Mouse (Mus musculus): ENCODE results near the gene Gm10490. TPM values are rescaled to one million over a fixed set of nuclear protein-coding genes. Genes with fewer than 3 reads are reported as not detected.

The Gm10490 gene
- polyA plus RNA-seq, 1 experiment from 2014 or later: not detected

- H3K27me3 ChIP-seq (ENCODE audit: insufficient read depth, low read length): no peaks in the 10 kb centered on the region
- WGBS: 90% methylated on average over 6 of the region's 6 CpGs
- no peaks in the 10 kb centered on the region for H3K9me3 ChIP-seq (replicated peaks; ENCODE audit: low read length)
- no peak overlapping the region for H3K27ac ChIP-seq
- H3K4me2 ChIP-seq (ENCODE audit: low read length): no peak overlapping the region
- no peak overlapping the region for H3K9ac ChIP-seq (ENCODE audit: low read depth, low read length)
- no peak overlapping the region for H3K4me3 ChIP-seq (replicated peaks; ENCODE audit: low read depth, low read length)
- 0 out of 2 replicates have a peak, but pooled peaks cover 4% of the 10 kb centered on the region for H3K36me3 ChIP-seq (ENCODE audit: insufficient read depth, low read length)
- no peak for TF ChIP-seq CTCF (IDR thresholded peaks at IDR 0.05; ENCODE audit: low read depth)
- DNase-seq (ENCODE audit: low spot score) (no peak), ATAC-seq (replicated peaks; ENCODE audit: low FRiP score, low read depth) (no peak)
- H3K4me1 ChIP-seq (replicated peaks; ENCODE audit: insufficient read depth, low read length): no peaks in the 10 kb centered on the region
These were observed 28.3 kb downstream of the Gm10490 start for GRCm38 (mm10) chrX:7937667-7938066.

DNA sequence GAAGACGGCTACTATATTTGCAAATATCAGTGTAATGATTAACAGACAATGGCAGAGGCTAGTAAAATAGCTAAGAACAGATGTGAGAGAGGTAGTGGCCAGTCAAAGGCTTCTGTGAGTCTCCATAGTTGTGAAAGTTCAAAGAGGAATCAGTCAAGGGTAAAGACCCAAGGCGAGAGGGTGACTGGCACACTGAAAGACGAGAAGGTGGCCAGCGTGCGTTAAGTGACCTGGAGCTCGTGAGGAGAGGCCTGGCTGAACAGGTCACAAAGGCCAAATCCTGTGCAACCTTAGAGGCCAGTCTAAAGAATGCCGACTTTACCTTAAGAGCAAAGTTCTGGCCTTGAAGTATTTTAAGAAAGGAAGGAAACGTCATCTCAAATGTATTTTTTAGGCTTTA is 36.3 kb downstream of the Gm10490 start:
- no peaks in the 10 kb centered on the region for H3K36me3 ChIP-seq (ENCODE audit: insufficient read depth, low read length)
- H3K4me2 ChIP-seq (ENCODE audit: low read length): no peak overlapping the region
- no peak overlapping the region for H3K27ac ChIP-seq
- H3K9me3 ChIP-seq (replicated peaks; ENCODE audit: low read length): no peaks in the 10 kb centered on the region
- WGBS: 58% methylated on average over 8 of the region's 8 CpGs
- DNase-seq (ENCODE audit: low spot score): no peak
- H3K4me1 ChIP-seq (replicated peaks; ENCODE audit: insufficient read depth, low read length): no peaks in the 10 kb centered on the region
- H3K27me3 ChIP-seq (ENCODE audit: insufficient read depth, low read length): no peaks in the 10 kb centered on the region
- no peak overlapping the region for H3K4me3 ChIP-seq (replicated peaks; ENCODE audit: low read depth, low read length)
- H3K9ac ChIP-seq (ENCODE audit: low read depth, low read length): no peak overlapping the region
- ATAC-seq (replicated peaks; ENCODE audit: low FRiP score, low read depth): no peak
- no peak for TF ChIP-seq CTCF (IDR thresholded peaks at IDR 0.05; ENCODE audit: low read depth)

GRCm38 (mm10) chrX:7947108-7947899 is 38.0 kb downstream of the Gm10490 start, which contains the start of gene Hdac6:
Gene Hdac6 (minus strand): TSS chrX:7947889.
- H3K4me3 ChIP-seq (replicated peaks; ENCODE audit: low read depth, low read length): peak within 1 kb of the TSS; percentile 38
- WGBS: 30% methylated on average over 36 of the region's 37 CpGs
- H3K9ac ChIP-seq (ENCODE audit: low read depth, low read length): peak within 1 kb of the TSS; percentile 53
- H3K27me3 ChIP-seq (ENCODE audit: insufficient read depth, low read length): no peaks in the 10 kb centered on the region
- no peaks in the 10 kb centered on the region for H3K4me1 ChIP-seq (replicated peaks; ENCODE audit: insufficient read depth, low read length)
- peak within 1 kb of the TSS; percentile 64 for H3K27ac ChIP-seq
- H3K36me3 ChIP-seq (ENCODE audit: insufficient read depth, low read length): no peaks in the 10 kb centered on the region
- no peak for DNase-seq (ENCODE audit: low spot score)
- peak; percentile 33 for ATAC-seq (replicated peaks; ENCODE audit: low FRiP score, low read depth)
- no peaks in the 10 kb centered on the region for H3K9me3 ChIP-seq (replicated peaks; ENCODE audit: low read length)
- peak within 1 kb of the TSS; percentile 53 for H3K4me2 ChIP-seq (ENCODE audit: low read length)
- TF ChIP-seq CTCF (IDR thresholded peaks at IDR 0.05; ENCODE audit: low read depth): no peak

DNA sequence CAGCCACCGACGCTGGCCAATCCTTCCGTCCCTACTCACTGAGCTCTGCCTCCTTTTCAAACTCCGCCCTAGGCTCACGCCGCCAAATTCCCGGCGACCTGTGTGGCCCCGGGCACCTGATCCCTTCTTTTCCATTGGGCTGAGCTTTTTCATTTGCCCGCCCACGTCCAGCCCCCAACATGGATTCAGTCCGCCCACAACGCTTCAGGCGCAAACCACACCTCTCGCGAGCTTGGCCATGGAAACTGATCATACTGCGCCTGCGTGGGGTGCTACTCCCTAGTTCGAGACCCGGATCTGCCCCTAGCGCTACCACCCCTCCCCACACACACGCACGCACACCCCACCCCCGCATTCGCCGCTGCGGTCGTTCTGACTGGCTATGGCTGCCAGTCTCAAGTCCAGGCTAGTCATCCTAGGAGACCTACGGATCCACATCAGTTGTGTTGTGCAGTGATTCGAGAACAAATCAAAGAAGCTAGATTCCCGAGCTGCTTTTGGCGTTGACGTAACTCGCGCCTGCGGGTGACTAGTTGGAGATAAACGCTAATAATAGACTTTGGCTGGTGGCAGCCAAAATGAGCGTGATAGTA is 38.7 kb downstream of the Gm10490 start:
- no peak overlapping the region for H3K27ac ChIP-seq
- DNase-seq (ENCODE audit: low spot score) (peak; percentile 96), ATAC-seq (replicated peaks; ENCODE audit: low FRiP score, low read depth) (peak; percentile 97; the same call in 1 of the 2 replicates)
- no peaks in the 10 kb centered on the region for H3K4me1 ChIP-seq (replicated peaks; ENCODE audit: insufficient read depth, low read length)
- 26% methylated on average over 38 of the region's 38 CpGs for WGBS
- no peaks in the 10 kb centered on the region for H3K9me3 ChIP-seq (replicated peaks; ENCODE audit: low read length)
- H3K4me2 ChIP-seq (ENCODE audit: low read length): peak overlapping the region; percentile 53
- H3K9ac ChIP-seq (ENCODE audit: low read depth, low read length): peak overlapping the region; percentile 53; the same call in 1 of the 2 replicates
- peak overlapping the region; percentile 38 for H3K4me3 ChIP-seq (replicated peaks; ENCODE audit: low read depth, low read length)
- no peaks in the 10 kb centered on the region for H3K36me3 ChIP-seq (ENCODE audit: insufficient read depth, low read length)
- TF ChIP-seq CTCF (IDR thresholded peaks at IDR 0.05; ENCODE audit: low read depth): no peak
- H3K27me3 ChIP-seq (ENCODE audit: insufficient read depth, low read length): no peaks in the 10 kb centered on the region

DNA sequence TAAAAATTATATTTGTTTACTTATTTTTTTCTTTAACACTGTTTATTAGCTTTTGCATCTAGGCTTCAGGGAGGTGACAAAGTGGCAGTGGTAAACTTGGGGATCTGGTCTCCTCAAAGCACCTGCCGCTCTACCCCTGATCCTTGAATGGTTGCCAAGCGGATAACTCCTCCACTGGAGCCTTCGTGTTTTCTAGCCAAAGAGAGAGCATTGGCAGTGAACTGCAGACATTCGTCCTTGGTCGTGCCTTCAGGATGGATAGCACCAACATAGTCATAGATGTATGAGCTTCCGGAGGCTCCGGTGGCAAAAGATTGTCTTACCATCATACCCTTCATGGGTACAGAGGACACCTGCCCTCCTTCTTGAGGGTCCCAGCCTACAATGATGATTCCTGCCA is 40.7 kb downstream of the Gm10490 start:
- H3K9ac ChIP-seq (ENCODE audit: low read depth, low read length): no peak overlapping the region
- H3K4me1 ChIP-seq (replicated peaks; ENCODE audit: insufficient read depth, low read length): no peaks in the 10 kb centered on the region
- no peaks in the 10 kb centered on the region for H3K27me3 ChIP-seq (ENCODE audit: insufficient read depth, low read length)
- ATAC-seq (replicated peaks; ENCODE audit: low FRiP score, low read depth): no peak
- no peak for DNase-seq (ENCODE audit: low spot score)
- WGBS: 86% methylated on average over 7 of the region's 7 CpGs
- no peaks in the 10 kb centered on the region for H3K36me3 ChIP-seq (ENCODE audit: insufficient read depth, low read length)
- no peak overlapping the region for H3K4me2 ChIP-seq (ENCODE audit: low read length)
- H3K9me3 ChIP-seq (replicated peaks; ENCODE audit: low read length): no peaks in the 10 kb centered on the region
- TF ChIP-seq CTCF (IDR thresholded peaks at IDR 0.05; ENCODE audit: low read depth): no peak
- no peak overlapping the region for H3K27ac ChIP-seq
- no peak overlapping the region for H3K4me3 ChIP-seq (replicated peaks; ENCODE audit: low read depth, low read length)

DNA sequence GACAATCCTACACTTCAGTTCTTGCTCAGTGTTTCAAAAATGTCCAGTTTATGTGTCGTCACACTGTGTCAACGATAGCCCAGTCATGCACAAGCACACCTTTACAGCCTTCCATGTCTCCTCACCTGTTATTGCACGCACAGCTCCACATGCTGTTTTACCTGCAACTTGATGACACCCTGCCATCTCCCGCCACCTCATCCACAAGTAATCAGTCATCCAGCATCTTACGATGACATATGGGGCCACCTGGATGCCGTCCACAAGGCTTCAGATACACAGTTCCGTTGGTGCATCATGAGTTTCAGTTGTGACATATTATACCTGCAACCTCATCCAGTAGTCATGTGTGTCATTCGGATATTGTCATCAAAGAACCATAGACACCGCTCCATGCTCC is 49.5 kb downstream of the Gm10490 start:
- Histone ChIP-seq H3K27me3 (ENCODE audit: insufficient read depth, low read length) (no peaks in the 10 kb centered on the region), H3K4me1 (replicated peaks; ENCODE audit: insufficient read depth, low read length) (no peaks in the 10 kb centered on the region), H3K4me2 (ENCODE audit: low read length) (no peak overlapping the region), H3K27ac (no peak overlapping the region), H3K9me3 (replicated peaks; ENCODE audit: low read length) (no peaks in the 10 kb centered on the region), H3K36me3 (ENCODE audit: insufficient read depth, low read length) (no peaks in the 10 kb centered on the region), H3K9ac (ENCODE audit: low read depth, low read length) (no peak overlapping the region), H3K4me3 (replicated peaks; ENCODE audit: low read depth, low read length) (no peak overlapping the region)
- no peak for ATAC-seq (replicated peaks; ENCODE audit: low FRiP score, low read depth)
- 84% methylated on average over 9 of the region's 9 CpGs for WGBS
- DNase-seq (ENCODE audit: low spot score): no peak
- TF ChIP-seq CTCF (IDR thresholded peaks at IDR 0.05; ENCODE audit: low read depth): no peak

Other genes with a start within 250 kb of the Gm10490 start
- gene Plp2, start 238.2 kb upstream of the Gm10490 start, polyA plus RNA-seq (2015; fragmentation: Nextera tagmentation; extraction: Ambion mirVana): 142 and 153 TPM in 2 replicates
- gene Magix, start 228.3 kb upstream of the Gm10490 start, polyA plus RNA-seq (2015; fragmentation: Nextera tagmentation; extraction: Ambion mirVana): 1.5 and 2.3 TPM in 2 replicates
- 32.7 and 36.2 TPM in 2 replicates for gene Gpkow, start 212.4 kb upstream of the Gm10490 start, polyA plus RNA-seq (2015; fragmentation: Nextera tagmentation; extraction: Ambion mirVana)
- gene Wdr45, start 195.2 kb upstream of the Gm10490 start, polyA plus RNA-seq (2015; fragmentation: Nextera tagmentation; extraction: Ambion mirVana): 39.6 and 40.6 TPM in 2 replicates
- 0.30 TPM in 1 of 2 replicates, not detected in the other for gene Gm45208, start 187.3 kb upstream of the Gm10490 start, polyA plus RNA-seq (2015; fragmentation: Nextera tagmentation; extraction: Ambion mirVana)
- 40.9 and 41.6 TPM in 2 replicates for gene Praf2, start 181.1 kb upstream of the Gm10490 start, polyA plus RNA-seq (2015; fragmentation: Nextera tagmentation; extraction: Ambion mirVana)
- gene Ccdc120, start 158.6 kb upstream of the Gm10490 start, polyA plus RNA-seq (2015; fragmentation: Nextera tagmentation; extraction: Ambion mirVana): 16.8 and 17.4 TPM in 2 replicates
- 22.9 and 24.1 TPM in 2 replicates for gene Tfe3, start 147.0 kb upstream of the Gm10490 start, polyA plus RNA-seq (2015; fragmentation: Nextera tagmentation; extraction: Ambion mirVana)
- gene Gripap1, start 119.8 kb upstream of the Gm10490 start, polyA plus RNA-seq (2015; fragmentation: Nextera tagmentation; extraction: Ambion mirVana): 29.6 and 30.1 TPM in 2 replicates
- gene Kcnd1, start 87.3 kb upstream of the Gm10490 start, polyA plus RNA-seq (2015; fragmentation: Nextera tagmentation; extraction: Ambion mirVana): 0.68 and 0.83 TPM in 2 replicates
- 31.8 and 36.8 TPM in 2 replicates for gene Otud5, start 68.2 kb upstream of the Gm10490 start, polyA plus RNA-seq (2015; fragmentation: Nextera tagmentation; extraction: Ambion mirVana)
- gene Pim2, start 31.3 kb upstream of the Gm10490 start, polyA plus RNA-seq (2015; fragmentation: Nextera tagmentation; extraction: Ambion mirVana): 6.2 and 7.8 TPM in 2 replicates
- 25.9 and 32.5 TPM in 2 replicates for gene Slc35a2, start 25.5 kb upstream of the Gm10490 start, polyA plus RNA-seq (2015; fragmentation: Nextera tagmentation; extraction: Ambion mirVana)
- gene Pqbp1, start 10.3 kb upstream of the Gm10490 start, polyA plus RNA-seq (2015; fragmentation: Nextera tagmentation; extraction: Ambion mirVana): 99.7 and 108 TPM in 2 replicates
- gene Timm17b, start 10.2 kb upstream of the Gm10490 start, polyA plus RNA-seq (2015; fragmentation: Nextera tagmentation; extraction: Ambion mirVana): 140 and 145 TPM in 2 replicates
- gene Gm10491, start 1.7 kb upstream of the Gm10490 start, polyA plus RNA-seq (2015; fragmentation: Nextera tagmentation; extraction: Ambion mirVana): not detected in 2 replicates
- gene Pcsk1n, start 10.3 kb downstream of the Gm10490 start, polyA plus RNA-seq (2015; fragmentation: Nextera tagmentation; extraction: Ambion mirVana): 0.41 and 0.59 TPM in 2 replicates
- gene Eras, start 19.1 kb downstream of the Gm10490 start, polyA plus RNA-seq (2015; fragmentation: Nextera tagmentation; extraction: Ambion mirVana): not detected in 2 replicates
- 39.4 and 44.4 TPM in 2 replicates for gene Hdac6, start 38.3 kb downstream of the Gm10490 start, polyA plus RNA-seq (2015; fragmentation: Nextera tagmentation; extraction: Ambion mirVana)
- 0.08 and 0.09 TPM in 2 replicates for gene Gata1, start 68.5 kb downstream of the Gm10490 start, polyA plus RNA-seq (2015; fragmentation: Nextera tagmentation; extraction: Ambion mirVana)
- 3.1 and 3.2 TPM in 2 replicates for gene Glod5, start 109.0 kb downstream of the Gm10490 start, polyA plus RNA-seq (2015; fragmentation: Nextera tagmentation; extraction: Ambion mirVana)
- gene Suv39h1, start 165.2 kb downstream of the Gm10490 start, polyA plus RNA-seq (2015; fragmentation: Nextera tagmentation; extraction: Ambion mirVana): 32.5 and 34.1 TPM in 2 replicates
- gene Was, start 181.0 kb downstream of the Gm10490 start, polyA plus RNA-seq (2015; fragmentation: Nextera tagmentation; extraction: Ambion mirVana): 0.16 and 0.28 TPM in 2 replicates
- gene Wdr13, start 223.3 kb downstream of the Gm10490 start, polyA plus RNA-seq (2015; fragmentation: Nextera tagmentation; extraction: Ambion mirVana): 17.9 and 19.5 TPM in 2 replicates
- gene Rbm3, start 236.3 kb downstream of the Gm10490 start, polyA plus RNA-seq (2015; fragmentation: Nextera tagmentation; extraction: Ambion mirVana): 766 and 794 TPM in 2 replicates